Mouse (Mus musculus) ES-Bruce4 (cell line): ENCODE measurements at regions not wholly inside any gene's neighbourhood (a gene's known extent, or its start where the extent isn't known, plus 50 kb on each side); places are given as distances from the start of the nearest gene placed in this dataset.
"Not testable (repeated sequence)": the region's sequence is repeated elsewhere in the genome, so short reads cannot be mapped to it uniquely, and the experiment has no call there.

ENCODE experiments used
- CTCF ChIP-seq: IDR thresholded peaks from one replicate; pipeline ENCODE4 v1.8.1; 2011; ENCODE audit warnings: low read depth, low read length
- EP300 ChIP-seq: IDR thresholded peaks from 2 replicates; pipeline ENCODE4 v1.6.1; 2011; ENCODE audit warnings: low read depth, low read length; ENCODE audit not compliant: insufficient read depth
- POLR2A ChIP-seq: IDR thresholded peaks from one replicate; pipeline ENCODE4 v1.8.1; 2011; ENCODE audit warnings: low read length; ENCODE audit not compliant: insufficient read depth

DNA sequence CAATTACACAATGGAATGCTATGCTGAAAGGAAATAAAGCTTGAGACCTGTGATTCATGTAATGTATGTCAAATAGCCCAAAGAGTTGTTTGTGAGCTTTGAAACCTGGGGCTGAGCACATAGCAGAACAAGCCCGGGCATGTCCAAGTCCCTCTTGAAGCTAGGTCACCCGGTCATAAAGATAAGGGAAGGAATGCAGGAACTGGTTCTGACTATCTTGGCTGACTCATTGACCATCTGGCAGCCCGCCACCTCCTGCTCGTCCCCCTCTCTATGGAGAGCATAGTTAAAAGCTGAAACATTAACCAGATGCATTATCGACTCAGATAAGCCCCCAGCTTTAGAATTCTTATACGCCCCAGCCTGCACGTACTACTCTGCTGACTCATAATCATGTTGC lies 1208.1 kb downstream of the Hace1 start:
- TF ChIP-seq CTCF, POLR2A, EP300: not testable (repeated sequence)
